Mouse (Mus musculus): ENCODE measurements around the gene Dab2ip. TPM values are rescaled to one million over a fixed set of nuclear protein-coding genes. Genes with fewer than 3 reads are reported as not detected.

Dab2ip gene
- polyA plus RNA-seq, 1 experiment = 28.5 TPM

- Histone ChIP-seq H3K4me1 (ENCODE audit: control insufficient read depth, insufficient read depth, low read length) (peaks cover 26% of the 10 kb centered on the region), H3K4me3 (ENCODE audit: control insufficient read depth, low read depth, low read length) (peak overlapping the region; percentile 89), H3K36me3 (ENCODE audit: control insufficient read depth, insufficient read depth, low read length) (no peaks in the 10 kb centered on the region), H3K27me3 (ENCODE audit: control insufficient read depth, insufficient read depth, low read length) (no peaks in the 10 kb centered on the region), H3K27ac (ENCODE audit: control insufficient read depth, insufficient read depth, low read depth, low read length) (no peak overlapping the region; the same call in 1 of the 2 replicates)
- TF ChIP-seq POLR2A (IDR thresholded peaks at IDR 0.05; ENCODE audit: control insufficient read depth, low read depth, low read length) = no peak
- no peak for TF ChIP-seq CTCF (IDR thresholded peaks at IDR 0.05; ENCODE audit: control insufficient read depth, insufficient read depth, insufficient replicate concordance, low read depth, low read length)
Measured at GRCm38 (mm10) chr2:35662001-35662491, 104.0 kb downstream of the Dab2ip start.

DNA sequence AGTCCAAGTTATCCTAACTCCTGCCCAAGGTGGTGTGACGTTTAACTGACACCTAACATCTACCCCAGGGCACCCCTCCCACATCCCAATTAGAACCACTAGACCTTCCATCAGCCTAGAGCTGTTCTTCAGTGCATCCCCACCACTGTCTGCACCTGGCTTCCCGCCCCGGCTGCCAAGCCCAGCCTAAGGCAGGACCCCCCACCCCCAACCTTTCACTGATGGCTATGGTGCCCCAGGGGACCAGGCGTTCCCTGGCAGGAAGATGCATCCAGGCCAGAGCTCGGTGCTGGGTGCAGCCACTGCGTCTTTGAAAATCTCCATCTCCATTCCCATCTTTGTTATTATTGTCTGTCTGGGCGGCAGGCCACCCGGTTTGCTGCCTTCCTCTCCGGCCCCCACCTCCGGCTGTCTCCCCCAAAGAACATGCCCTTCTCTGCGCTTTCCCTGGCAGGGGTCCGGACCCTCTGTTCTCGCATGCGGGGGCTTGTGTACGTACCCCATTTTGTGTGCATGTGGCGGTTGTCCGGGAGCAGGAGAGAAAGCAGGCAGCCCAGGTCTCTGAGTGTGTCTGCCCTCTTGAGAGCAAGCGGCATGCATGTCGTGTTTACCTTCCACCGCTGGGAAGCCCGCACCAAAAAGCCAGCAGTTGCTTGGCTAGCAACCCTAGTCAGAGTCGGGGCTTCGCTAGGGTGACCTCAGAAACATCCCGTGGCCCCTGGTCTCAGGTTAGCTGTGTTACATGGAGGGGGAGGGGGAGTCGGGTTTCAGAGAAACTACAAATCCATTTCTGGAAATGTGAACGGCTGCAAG is 104.9 kb downstream of the Dab2ip start:
- Histone ChIP-seq H3K36me3 (ENCODE audit: control insufficient read depth, insufficient read depth, low read length) (no peaks in the 10 kb centered on the region), H3K27ac (ENCODE audit: control insufficient read depth, insufficient read depth, low read depth, low read length) (peak overlapping the region; percentile 27; the same call in 1 of the 2 replicates), H3K4me1 (ENCODE audit: control insufficient read depth, insufficient read depth, low read length) (peaks cover 26% of the 10 kb centered on the region), H3K27me3 (ENCODE audit: control insufficient read depth, insufficient read depth, low read length) (no peaks in the 10 kb centered on the region), H3K4me3 (ENCODE audit: control insufficient read depth, low read depth, low read length) (no peak overlapping the region)
- TF ChIP-seq POLR2A (IDR thresholded peaks at IDR 0.05; ENCODE audit: control insufficient read depth, low read depth, low read length) (no peak), CTCF (IDR thresholded peaks at IDR 0.05; ENCODE audit: control insufficient read depth, insufficient read depth, insufficient replicate concordance, low read depth, low read length) (no peak)

DNA sequence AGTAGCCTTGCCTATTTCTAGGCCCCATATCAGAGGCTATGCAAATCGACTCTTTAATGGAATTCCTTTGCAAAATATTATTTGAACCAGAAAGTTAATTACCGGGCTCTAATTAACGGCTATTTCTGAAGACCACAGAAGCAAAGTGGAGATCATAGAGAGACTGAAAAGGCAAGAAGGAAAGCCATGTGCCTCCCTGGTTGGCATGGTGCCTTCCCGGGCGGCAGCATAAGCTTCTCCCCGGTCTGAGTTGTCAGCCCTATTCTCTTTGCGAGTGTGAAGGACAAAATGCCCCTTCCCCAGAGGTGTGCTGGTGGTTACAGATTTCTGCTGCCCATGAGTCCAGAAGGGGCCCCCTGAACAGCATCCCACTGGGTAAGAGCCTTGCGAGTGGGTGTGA is 109.7 kb downstream of the Dab2ip start:
- Histone ChIP-seq H3K4me1 (ENCODE audit: control insufficient read depth, insufficient read depth, low read length) (peaks cover 9% of the 10 kb centered on the region), H3K4me3 (ENCODE audit: control insufficient read depth, low read depth, low read length) (no peak overlapping the region), H3K36me3 (ENCODE audit: control insufficient read depth, insufficient read depth, low read length) (no peaks in the 10 kb centered on the region), H3K27me3 (ENCODE audit: control insufficient read depth, insufficient read depth, low read length) (no peaks in the 10 kb centered on the region), H3K27ac (ENCODE audit: control insufficient read depth, insufficient read depth, low read depth, low read length) (no peak overlapping the region)
- TF ChIP-seq POLR2A (IDR thresholded peaks at IDR 0.05; ENCODE audit: control insufficient read depth, low read depth, low read length) (no peak), CTCF (IDR thresholded peaks at IDR 0.05; ENCODE audit: control insufficient read depth, insufficient read depth, insufficient replicate concordance, low read depth, low read length) (no peak)

DNA sequence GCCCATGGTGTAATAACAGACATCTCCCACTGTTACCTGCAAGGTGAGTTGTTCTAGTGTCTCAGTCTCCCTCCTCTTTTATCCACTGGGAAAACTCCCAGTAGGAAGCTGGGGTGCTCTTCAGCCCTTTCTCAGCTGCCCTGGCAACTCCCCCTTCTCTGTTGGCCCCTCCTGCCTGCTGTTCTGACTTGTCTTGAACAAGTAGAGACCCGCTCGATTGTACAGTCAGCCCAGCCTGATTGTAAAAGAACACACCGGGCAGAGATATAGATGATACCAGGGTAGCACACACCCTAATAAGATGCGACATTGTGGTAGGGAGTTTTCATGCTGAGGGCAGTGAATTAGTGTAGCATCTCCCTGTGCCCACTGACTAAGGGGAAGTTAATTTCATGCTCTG is 111.2 kb downstream of the Dab2ip start:
- Histone ChIP-seq H3K36me3 (ENCODE audit: control insufficient read depth, insufficient read depth, low read length) (no peaks in the 10 kb centered on the region), H3K4me3 (ENCODE audit: control insufficient read depth, low read depth, low read length) (no peak overlapping the region), H3K27me3 (ENCODE audit: control insufficient read depth, insufficient read depth, low read length) (no peaks in the 10 kb centered on the region), H3K27ac (ENCODE audit: control insufficient read depth, insufficient read depth, low read depth, low read length) (no peak overlapping the region), H3K4me1 (ENCODE audit: control insufficient read depth, insufficient read depth, low read length) (peaks cover 3% of the 10 kb centered on the region; the same call in 1 of the 2 replicates)
- TF ChIP-seq POLR2A (IDR thresholded peaks at IDR 0.05; ENCODE audit: control insufficient read depth, low read depth, low read length) (no peak), CTCF (IDR thresholded peaks at IDR 0.05; ENCODE audit: control insufficient read depth, insufficient read depth, insufficient replicate concordance, low read depth, low read length) (no peak)

DNA sequence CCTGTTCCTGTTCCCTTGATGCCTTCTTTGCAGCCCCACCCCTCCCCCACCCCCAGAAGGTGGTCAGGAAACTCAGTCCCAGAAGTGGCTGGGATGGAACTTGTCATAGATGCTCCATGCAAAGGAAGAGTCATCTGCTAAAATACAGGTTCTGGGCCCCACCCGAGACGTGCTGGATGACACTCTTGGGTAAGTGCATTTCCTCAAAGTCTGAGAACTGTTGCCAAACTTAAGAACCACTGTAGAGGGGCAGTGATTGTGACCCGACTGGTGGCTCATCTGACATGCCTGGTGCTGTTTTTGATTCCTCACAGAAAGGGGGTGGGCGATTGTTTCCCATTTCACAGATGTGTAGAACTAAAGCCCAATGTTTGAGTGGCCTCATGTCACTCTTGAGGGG is 111.7 kb downstream of the Dab2ip start:
- TF ChIP-seq POLR2A (IDR thresholded peaks at IDR 0.05; ENCODE audit: control insufficient read depth, low read depth, low read length) (no peak), CTCF (IDR thresholded peaks at IDR 0.05; ENCODE audit: control insufficient read depth, insufficient read depth, insufficient replicate concordance, low read depth, low read length) (no peak)
- no peaks in the 10 kb centered on the region for H3K4me1 ChIP-seq (ENCODE audit: control insufficient read depth, insufficient read depth, low read length)
- H3K27me3 ChIP-seq (ENCODE audit: control insufficient read depth, insufficient read depth, low read length) = no peaks in the 10 kb centered on the region
- no peak overlapping the region for H3K27ac ChIP-seq (ENCODE audit: control insufficient read depth, insufficient read depth, low read depth, low read length)
- H3K36me3 ChIP-seq (ENCODE audit: control insufficient read depth, insufficient read depth, low read length) = no peaks in the 10 kb centered on the region
- no peak overlapping the region for H3K4me3 ChIP-seq (ENCODE audit: control insufficient read depth, low read depth, low read length)

- Histone ChIP-seq H3K27ac (ENCODE audit: control insufficient read depth, insufficient read depth, low read depth, low read length) (no peak overlapping the region), H3K4me1 (ENCODE audit: control insufficient read depth, insufficient read depth, low read length) (no peaks in the 10 kb centered on the region), H3K4me3 (ENCODE audit: control insufficient read depth, low read depth, low read length) (no peak overlapping the region), H3K36me3 (ENCODE audit: control insufficient read depth, insufficient read depth, low read length) (no peaks in the 10 kb centered on the region), H3K27me3 (ENCODE audit: control insufficient read depth, insufficient read depth, low read length) (no peaks in the 10 kb centered on the region)
- no peak for TF ChIP-seq CTCF (IDR thresholded peaks at IDR 0.05; ENCODE audit: control insufficient read depth, insufficient read depth, insufficient replicate concordance, low read depth, low read length)
- no peak for TF ChIP-seq POLR2A (IDR thresholded peaks at IDR 0.05; ENCODE audit: control insufficient read depth, low read depth, low read length)
Measured at GRCm38 (mm10) chr2:35670300-35670699, 112.2 kb downstream of the Dab2ip start.

DNA sequence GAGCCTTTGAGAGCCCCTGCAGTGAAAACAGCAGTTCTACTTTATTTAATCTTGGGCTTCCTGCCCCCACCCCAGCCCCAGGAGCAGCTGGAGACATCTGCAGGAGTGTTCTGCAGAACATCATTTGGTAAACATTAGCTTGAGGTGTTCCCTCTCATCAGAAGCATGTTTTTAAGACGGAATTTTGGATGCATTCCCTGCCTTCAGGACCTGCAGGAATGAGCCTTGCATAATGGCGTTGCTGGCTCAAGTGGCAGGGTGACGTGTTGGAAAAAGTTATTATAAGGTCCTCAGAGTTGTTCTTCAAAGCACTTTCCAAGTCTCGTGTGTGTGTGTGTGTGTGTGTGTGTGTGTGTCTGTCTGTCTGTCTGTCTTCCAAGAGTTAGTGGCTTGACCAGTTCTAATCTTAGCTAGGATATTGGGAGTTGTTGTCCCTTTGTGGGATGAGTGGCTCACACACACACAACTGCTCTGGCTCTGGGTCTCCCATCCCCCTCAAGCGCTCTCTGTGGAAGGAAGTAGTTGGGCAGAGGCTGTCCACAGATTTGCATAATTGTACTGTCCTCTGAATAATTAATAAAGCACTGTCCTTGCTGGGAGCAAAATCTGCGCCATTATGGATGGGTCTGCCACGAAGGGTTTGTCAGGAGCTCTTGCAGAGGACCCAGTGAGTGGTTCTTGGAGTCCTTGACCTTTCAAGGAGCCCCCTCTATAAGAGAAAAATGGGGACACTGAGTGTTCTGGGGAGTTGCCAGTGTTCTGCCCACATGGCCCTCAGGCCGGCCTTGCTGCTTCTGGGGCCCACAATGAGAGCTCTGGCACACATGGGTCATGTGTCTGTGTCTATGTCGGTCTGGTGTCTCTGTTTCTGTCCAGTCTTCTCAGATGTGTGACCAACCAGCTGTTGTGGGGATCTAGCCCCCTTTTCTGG is 114.2 kb downstream of the Dab2ip start:
- no peaks in the 10 kb centered on the region; the same call in 1 of the 2 replicates for H3K4me1 ChIP-seq (ENCODE audit: control insufficient read depth, insufficient read depth, low read length)
- no peak overlapping the region for H3K4me3 ChIP-seq (ENCODE audit: control insufficient read depth, low read depth, low read length)
- H3K36me3 ChIP-seq (ENCODE audit: control insufficient read depth, insufficient read depth, low read length) = no peaks in the 10 kb centered on the region
- H3K27ac ChIP-seq (ENCODE audit: control insufficient read depth, insufficient read depth, low read depth, low read length) = no peak overlapping the region
- H3K27me3 ChIP-seq (ENCODE audit: control insufficient read depth, insufficient read depth, low read length) = no peaks in the 10 kb centered on the region
- no peak for TF ChIP-seq POLR2A (IDR thresholded peaks at IDR 0.05; ENCODE audit: control insufficient read depth, low read depth, low read length)
- TF ChIP-seq CTCF (IDR thresholded peaks at IDR 0.05; ENCODE audit: control insufficient read depth, insufficient read depth, insufficient replicate concordance, low read depth, low read length) = no peak

Data from testis, adult 2 months (tissue).